Mouse (Mus musculus): ENCODE data around the gene Myo18a.

Gene Myo18a

GRCm38 (mm10) chr11:77896480-77896819 is 133.4 kb downstream of the Myo18a start:
- no peak for DNase-seq (ENCODE audit: extremely low spot score, low spot score)

GRCm38 (mm10) chr11:77896820-77897805 is 134.1 kb downstream of the Myo18a start:
- DNase-seq (ENCODE audit: extremely low spot score, low spot score), result no peak

GRCm38 (mm10) chr11:77900187-77900586 is 137.1 kb downstream of the Myo18a start:
- DNase-seq (ENCODE audit: extremely low spot score, low spot score), result no peak

GRCm38 (mm10) chr11:77900696-77901095 is 137.7 kb downstream of the Myo18a start:
- no peak for DNase-seq (ENCODE audit: extremely low spot score, low spot score)

GRCm38 (mm10) chr11:77901366-77901765 is 138.3 kb downstream of the Myo18a start:
- DNase-seq (ENCODE audit: extremely low spot score, low spot score), result no peak

GRCm38 (mm10) chr11:77901775-77902355 is 138.8 kb downstream of the Myo18a start:
- DNase-seq (ENCODE audit: extremely low spot score, low spot score), result no peak

GRCm38 (mm10) chr11:77903761-77904160 is 140.7 kb downstream of the Myo18a start:
- DNase-seq (ENCODE audit: extremely low spot score, low spot score), result no peak

GRCm38 (mm10) chr11:77904707-77905106 is 141.7 kb downstream of the Myo18a start:
- no peak for DNase-seq (ENCODE audit: extremely low spot score, low spot score)

GRCm38 (mm10) chr11:77906097-77906687 is 143.1 kb downstream of the Myo18a start:
- DNase-seq (ENCODE audit: extremely low spot score, low spot score), result no peak

- peak; percentile 41 for DNase-seq (ENCODE audit: extremely low spot score, low spot score)
Measured at GRCm38 (mm10) chr11:77906747-77907174, 143.7 kb downstream of the Myo18a start.

- no peak for DNase-seq (ENCODE audit: extremely low spot score, low spot score)
Measured at GRCm38 (mm10) chr11:77908468-77908867, 145.4 kb downstream of the Myo18a start.

GRCm38 (mm10) chr11:77909376-77909775 is 146.3 kb downstream of the Myo18a start:
- DNase-seq (ENCODE audit: extremely low spot score, low spot score), result no peak

GRCm38 (mm10) chr11:77909776-77910175 is 146.7 kb downstream of the Myo18a start:
- DNase-seq (ENCODE audit: extremely low spot score, low spot score), result no peak

GRCm38 (mm10) chr11:77913505-77913904 is 150.5 kb downstream of the Myo18a start:
- DNase-seq (ENCODE audit: extremely low spot score, low spot score), result no peak

- no peak for DNase-seq (ENCODE audit: extremely low spot score, low spot score)
Measured at GRCm38 (mm10) chr11:77914598-77915260, 151.7 kb downstream of the Myo18a start.

All from neural tube, embryonic 10.5 days (tissue).